In genomic region chr19:30030636-30031467, GRCm38 (mm10) we compare ENCODE assay signal across 9 mouse cellular contexts. TPM values are rescaled to one million over a fixed set of nuclear protein-coding genes. Genes with fewer than 3 reads are reported as not detected.
DNase-seq lines count a peak whose midpoint lies in the region; ATAC-seq and TF ChIP-seq lines count a peak whose summit lies in the region.
"Had no signal": no experiment of that assay in that cellular context is flagged by ENCODE, and none has a peak within 500 bp of the region (broad histone marks: within the 10 kb centered on the region; RNA-seq: fewer than 3 reads in every experiment).

No protein-coding gene starts in this region.

- no peak for TF ChIP-seq EP300 in CH12.LX (IDR thresholded peaks at IDR 0.05; ENCODE audit: low read length)

- intact Hi-C loops in gastrocnemius, postnatal 14 days (cut with DNase I; ENCODE audit: low total_unique reads): no loop called here

- TF ChIP-seq POLR2A in CH12.LX (IDR thresholded peaks at IDR 0.05; ENCODE audit: low read depth, low read length): no peak

- TF ChIP-seq CTCF in CH12.LX (conservative IDR thresholded peaks at IDR 0.05 in 1 of 2, IDR thresholded peaks at IDR 0.05 in 1 of 2; ENCODE audit: low read depth in 2 of 2, low read length in 2 of 2): no peak
- TF ChIP-seq CTCF in forebrain, postnatal 0 days (IDR thresholded peaks at IDR 0.05; ENCODE audit: low read depth): no peak

- H3K4me3 ChIP-seq in CH12.LX (replicated peaks in 1 of 3; ENCODE audit: low read depth in 2 of 3, low read length in 2 of 3, poor library complexity in 1 of 3): peak overlapping the region; percentile 64 to 97 (median 96)
- H3K4me3 ChIP-seq in forebrain, postnatal 0 days (ENCODE audit: low read depth, low read length): peak overlapping the region; percentile 98
- H3K4me3 ChIP-seq in midbrain, embryonic 12.5 days: peak overlapping the region; percentile 100

- H3K27ac ChIP-seq in CH12.LX (ENCODE audit: insufficient read depth, low read depth): peak overlapping the region; percentile 26; the same call in 1 of the 2 replicates
- H3K27ac ChIP-seq in forebrain, postnatal 0 days (ENCODE audit: low read depth, low read length): peak overlapping the region; percentile 98
- peak overlapping the region; percentile 95 for H3K27ac ChIP-seq in midbrain, embryonic 12.5 days (replicated peaks)

- in situ Hi-C loops in CH12.LX (cut with MboI; ENCODE audit: low pct_ligation_motif_present, low pct_unique_long_range_greater_than_20kb, low sequenced_read_pairs): loop anchor here (10.0 kb wide), 1 partner anchor 84 kb away; no protein-coding TSS in a partner anchor

- TF ChIP-seq RAD21 in CH12.LX (IDR thresholded peaks at IDR 0.05; ENCODE audit: low read depth, low read length): no peak

- ATAC-seq in forebrain, postnatal 0 days: peak; percentile 12; the same call in 1 of the 2 replicates
- peak; percentile 27 for ATAC-seq in midbrain, embryonic 12.5 days (ENCODE audit: low FRiP score, low read depth)

- WGBS in forebrain, postnatal 0 days: 2% methylated on average over 79 of the region's 92 CpGs
- WGBS in midbrain, embryonic 12.5 days: under 1% methylated on average over 83 of the region's 92 CpGs

- peaks cover 4% of the 10 kb centered on the region for H3K9me3 ChIP-seq in CH12.LX (replicated peaks; ENCODE audit: low read length)
- H3K9me3 ChIP-seq in forebrain, postnatal 0 days (ENCODE audit: low read length): no peaks in the 10 kb centered on the region
- no peaks in the 10 kb centered on the region for H3K9me3 ChIP-seq in midbrain, embryonic 12.5 days

- dilution Hi-C loops in CH12.LX (cut with MboI; ENCODE audit: extremely low pct_ligation_motif_present, extremely low pct_unique_long_range_greater_than_20kb, low sequenced_read_pairs): no loop called here

- peak; percentile 11 for DNase-seq in gastrocnemius, postnatal 14 days
- DNase-seq in gastrocnemius, postnatal 25 days: no peak
- DNase-seq in CH12.LX (ENCODE audit: extremely low read depth): no peak
- DNase-seq in cerebellum, adult 18-20 months: peak; percentile 34 to 67
- DNase-seq in forebrain, postnatal 0 days: peak; percentile 58
- DNase-seq in kidney, postnatal 4 days: peak; percentile 54 to 63
- DNase-seq in testis, postnatal 14 days (ENCODE audit: low spot score): peak; percentile 40

- peak overlapping the region; percentile 95 for H3K9ac ChIP-seq in CH12.LX (ENCODE audit: insufficient read depth, low read depth)
- H3K9ac ChIP-seq in forebrain, postnatal 0 days: peak overlapping the region; percentile 96
- peak overlapping the region; percentile 99 for H3K9ac ChIP-seq in midbrain, embryonic 12.5 days (replicated peaks)

- no peaks in the 10 kb centered on the region for H3K27me3 ChIP-seq in CH12.LX (replicated peaks)
- no peaks in the 10 kb centered on the region for H3K27me3 ChIP-seq in forebrain, postnatal 0 days (ENCODE audit: insufficient read depth, low read length)
- H3K27me3 ChIP-seq in midbrain, embryonic 12.5 days: no peaks in the 10 kb centered on the region

- H3K79me2 ChIP-seq in CH12.LX (replicated peaks; ENCODE audit: control insufficient read depth, extremely low read depth, insufficient read depth, poor library complexity, severe bottlenecking): peaks cover 48% of the 10 kb centered on the region

- peaks cover 3 to 40% of the 10 kb centered on the region in 2 experiments; a peak in 2 of 4 replicates for H3K4me1 ChIP-seq in CH12.LX (ENCODE audit: control insufficient read depth in 1 of 2, insufficient read depth in 2 of 2)
- H3K4me1 ChIP-seq in forebrain, postnatal 0 days (ENCODE audit: insufficient read depth): peaks cover 32% of the 10 kb centered on the region
- peaks cover 41% of the 10 kb centered on the region for H3K4me1 ChIP-seq in midbrain, embryonic 12.5 days

- peak overlapping the region; percentile 98 for H3K4me2 ChIP-seq in CH12.LX (ENCODE audit: insufficient read depth, low read depth, poor library complexity, severe bottlenecking)
- H3K4me2 ChIP-seq in forebrain, postnatal 0 days (ENCODE audit: low read depth): peak overlapping the region; percentile 81
- H3K4me2 ChIP-seq in midbrain, embryonic 12.5 days (replicated peaks): peak overlapping the region; percentile 76

- peaks cover 0 to 2% of the 10 kb centered on the region in 2 experiments for H3K36me3 ChIP-seq in CH12.LX (replicated peaks in 1 of 2; ENCODE audit: control insufficient read depth in 1 of 2, insufficient read depth in 1 of 2, low read length in 1 of 2)
- H3K36me3 ChIP-seq in forebrain, postnatal 0 days (ENCODE audit: insufficient read depth): no peaks in the 10 kb centered on the region
- no peaks in the 10 kb centered on the region for H3K36me3 ChIP-seq in midbrain, embryonic 12.5 days

TF ChIP-seq in CH12.LX, 34 proteins besides CTCF, POLR2A, EP300 and RAD21:
- TF ChIP-seq UBTF (IDR thresholded peaks at IDR 0.05; ENCODE audit: low read depth, low read length) (peak; percentile 73), HCFC1 (IDR thresholded peaks at IDR 0.05; ENCODE audit: low read depth, low read length) (no peak), NRF1 (IDR thresholded peaks at IDR 0.05; ENCODE audit: low read depth, low read length) (no peak), SIN3A (IDR thresholded peaks at IDR 0.05; ENCODE audit: low read length) (0 out of 2 replicates have a peak, but pooled peaks have one; percentile 51), MAX (IDR thresholded peaks at IDR 0.05; ENCODE audit: low read length) (no peak), NELFE (IDR thresholded peaks at IDR 0.05; ENCODE audit: low read depth, low read length) (0 out of 2 replicates have a peak, but pooled peaks have one; percentile 7), IRF4 (IDR thresholded peaks at IDR 0.05; ENCODE audit: low read depth, low read length) (peak; percentile 10; the same call in 1 of the 2 replicates)

RNA-seq across cellular contexts. Expression of gene Uhrf2, which starts 0.5 kb away (rescaled TPM):
- 10 to 100 TPM; 14.1 to 15.1 TPM for total RNA-seq in gastrocnemius, postnatal 14 days (2021)
- total RNA-seq in gastrocnemius, postnatal 25 days (2021): 10 to 100 TPM; 13.3 to 14.3 TPM
- total RNA-seq in CH12.LX (2012; rRNA removed) (26.7 and 29.0 TPM in 2 replicates), CH12.LX (2014; rRNA removed) (66.3 and 71.4 TPM in 2 replicates)
- 34.0 and 34.1 TPM in 2 replicates for polyA plus RNA-seq in CH12.LX (2012; ENCODE audit: insufficient read length, low read depth)
- 77.8 and 79.0 TPM in 2 replicates for total RNA-seq in forebrain, postnatal 0 days (2014; rRNA removed)
- 22.6 and 28.1 TPM in 2 replicates for polyA plus RNA-seq in forebrain, postnatal 0 days (2015; fragmentation: Nextera tagmentation; extraction: Ambion mirVana)
- 88.1 and 92.8 TPM in 2 replicates for polyA plus RNA-seq in midbrain, embryonic 12.5 days (2016; fragmentation: Nextera tagmentation; extraction: Ambion mirVana)

RNA-seq across cellular contexts. Expression of gene Trpd52l3, which starts 27.3 kb away (rescaled TPM):
- not detected for total RNA-seq in gastrocnemius, postnatal 14 days (2021)
- not detected for total RNA-seq in gastrocnemius, postnatal 25 days (2021)
- not detected in 2 replicates for total RNA-seq in CH12.LX (2012; rRNA removed)
- not detected in 2 replicates for total RNA-seq in CH12.LX (2014; rRNA removed)
- polyA plus RNA-seq in CH12.LX (2012; ENCODE audit: insufficient read length, low read depth): not detected in 2 replicates
- not detected in 2 replicates for total RNA-seq in forebrain, postnatal 0 days (2014; rRNA removed)
- not detected in 2 replicates for polyA plus RNA-seq in forebrain, postnatal 0 days (2015; fragmentation: Nextera tagmentation; extraction: Ambion mirVana)
- not detected in 2 replicates for polyA plus RNA-seq in midbrain, embryonic 12.5 days (2016; fragmentation: Nextera tagmentation; extraction: Ambion mirVana)
- total RNA-seq: left cerebral cortex, postnatal 14 days had no signal

Comparison
In these comparisons a context has a peak if more than half of its experiments do, and no peak if none do; other contexts are left out.
1. DNase-seq: peak in gastrocnemius, postnatal 14 days (single experiment), cerebellum, adult 18-20 months (2 of 2), forebrain, postnatal 0 days (single experiment), kidney, postnatal 4 days (2 of 2) and testis, postnatal 14 days (single experiment); none in gastrocnemius, postnatal 25 days (single experiment) and CH12.LX (single experiment).
2. H3K27ac ChIP-seq: peak in every context shown above with its lines; median percentile 98 in forebrain, postnatal 0 days; 95 in midbrain, embryonic 12.5 days; 26 in CH12.LX.
3. Peak in every context shown above with its lines, with median percentiles within 50 percentile points of each other: H3K4me2 ChIP-seq, H3K4me3 ChIP-seq and H3K9ac ChIP-seq.